Mouse (Mus musculus) liver, embryonic 13.5 days (tissue): ENCODE data around the gene Gal3st4. TPM values are rescaled to one million over a fixed set of nuclear protein-coding genes. Genes with fewer than 3 reads are reported as not detected.

Experiments used
- ATAC-seq: fragments of 200-750 bp; cut with Nextera tagmentation; 2 replicates; pipeline ENCODE4 v1.8.0; 2017; ENCODE audit warnings: low read depth, mild to moderate bottlenecking, moderate number of reproducible peaks, moderate library complexity
- DNase-seq: peaks from one replicate; pipeline ENCODE4 v3.0.0; 2022
- H3K27ac ChIP-seq: fragments of 300-500 bp; sonication (generic); 2 replicates; pipeline ENCODE4 v1.5.1; 2015; ENCODE audit warnings: moderate library complexity, mild to moderate bottlenecking, inconsistent platforms
- H3K27me3 ChIP-seq: fragments of 300-500 bp; sonication (generic); 2 replicates; pipeline ENCODE4 v1.6.1; 2015; ENCODE audit warnings: mild to moderate bottlenecking, inconsistent platforms
- H3K36me3 ChIP-seq: fragments of 300-500 bp; sonication (generic); 2 replicates; pipeline ENCODE4 v1.6.1; 2015; ENCODE audit warnings: mild to moderate bottlenecking, inconsistent platforms
- H3K4me1 ChIP-seq: fragments of 300-500 bp; sonication (generic); replicated peaks from 2 replicates; pipeline ENCODE4 v1.6.1; 2015; ENCODE audit warnings: inconsistent platforms
- H3K4me2 ChIP-seq: fragments of 300-500 bp; sonication (generic); 2 replicates; pipeline ENCODE4 v1.6.1; 2015; ENCODE audit warnings: inconsistent platforms, mild to moderate bottlenecking, moderate library complexity
- H3K4me3 ChIP-seq: fragments of 300-500 bp; sonication (generic); replicated peaks from 2 replicates; pipeline ENCODE4 v1.5.1; 2015; ENCODE audit warnings: mild to moderate bottlenecking, inconsistent platforms
- H3K9ac ChIP-seq: fragments of 300-500 bp; sonication (generic); 2 replicates; pipeline ENCODE4 v1.6.1; 2015; ENCODE audit warnings: mild to moderate bottlenecking, inconsistent platforms
- H3K9me3 ChIP-seq: fragments of 300-500 bp; sonication (generic); replicated peaks from 2 replicates; pipeline ENCODE4 v1.6.1; 2016; ENCODE audit warnings: inconsistent platforms
- WGBS: fragments of 180-500 bp; shearing (Covaris S2); methylation state at CpG from one replicate; pipeline ENCODE4 v1.1.7; 2015; ENCODE audit not compliant: insufficient replicate concordance; 5-methylcytosine and 5-hydroxymethylcytosine counted together
- polyA plus RNA-seq: library from polyadenylated mRNA; unstranded; fragments of >200 nt; fragmentation: Nextera tagmentation; extraction: Ambion mirVana; gene quantifications from 2 replicates; pipeline ENCODE4 v1.2.1, GENCODE M21; 2015

Gene Gal3st4
- 0.14 and 0.23 TPM in 2 replicates for polyA plus RNA-seq

DNA sequence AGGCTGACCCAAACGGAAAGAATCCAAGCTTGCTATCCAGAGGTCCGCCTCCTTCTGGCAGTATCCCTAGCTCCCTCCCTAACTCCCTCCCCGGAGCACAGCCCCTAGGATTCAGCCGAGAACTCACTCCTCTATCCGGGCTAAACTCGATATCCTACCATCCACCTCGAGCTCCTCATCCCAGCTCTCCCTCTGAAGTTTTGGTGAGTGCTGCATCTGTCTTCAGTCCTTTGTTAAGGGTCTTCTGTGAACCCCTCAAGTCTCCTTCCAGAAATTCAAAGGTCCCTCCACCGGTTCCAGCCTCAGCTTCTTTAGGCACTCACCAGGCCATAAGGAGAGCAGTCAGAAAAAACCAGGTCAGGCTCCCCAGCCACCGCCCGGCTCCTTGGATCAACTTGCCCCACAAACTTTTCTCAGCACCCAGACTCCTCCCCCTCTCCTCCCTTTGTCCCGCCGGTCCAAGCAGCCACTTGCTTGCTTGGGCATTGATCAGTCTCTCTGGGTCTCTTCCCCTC lies at the start of gene Gal3st4:
Gene Gal3st4, minus strand, starts transcription at position 432 of the 515 bp plus-strand sequence.
- H3K4me3 ChIP-seq = no peak within 1 kb of the TSS
- 14% methylated on average over 12 of the region's 12 CpGs for WGBS
- no peak within 1 kb of the TSS for H3K9ac ChIP-seq
- H3K27ac ChIP-seq = no peak within 1 kb of the TSS
- no peak for DNase-seq
- no peaks in the 10 kb centered on the region for H3K9me3 ChIP-seq
- 0 out of 2 replicates have a peak, but pooled peaks cover 9% of the 10 kb centered on the region for H3K4me1 ChIP-seq
- H3K36me3 ChIP-seq = no peaks in the 10 kb centered on the region
- no peak within 1 kb of the TSS for H3K4me2 ChIP-seq
- peaks cover 49% of the 10 kb centered on the region for H3K27me3 ChIP-seq
- ATAC-seq = no peak

DNA sequence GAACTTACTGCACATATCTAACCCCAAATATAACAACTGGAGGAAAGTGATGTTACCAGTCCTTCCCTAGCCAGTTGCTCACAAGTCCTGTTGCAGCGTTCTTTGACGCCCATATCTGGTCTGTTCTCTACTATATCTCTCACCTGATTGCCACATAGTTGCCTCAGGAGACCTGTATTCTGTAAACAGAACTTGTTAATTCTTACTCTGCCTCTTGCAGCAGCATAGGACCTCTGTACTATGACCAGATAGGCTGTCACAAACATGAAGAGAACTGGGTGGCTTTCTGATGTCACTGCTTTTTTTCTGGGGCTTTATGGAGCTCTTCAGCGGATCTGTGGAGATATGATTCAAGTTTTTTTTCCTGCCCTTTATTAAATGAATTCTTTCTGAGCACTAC lies 40.2 kb upstream of the Gal3st4 start:
- DNase-seq = no peak
- no peaks in the 10 kb centered on the region for H3K36me3 ChIP-seq
- no peak overlapping the region for H3K9ac ChIP-seq
- no peak for ATAC-seq
- H3K4me3 ChIP-seq = no peak overlapping the region
- 66% methylated on average over 3 of the region's 3 CpGs for whole genome bisulfite sequencing
- no peaks in the 10 kb centered on the region for H3K9me3 ChIP-seq
- H3K27me3 ChIP-seq = no peaks in the 10 kb centered on the region
- H3K4me1 ChIP-seq = no peaks in the 10 kb centered on the region
- no peak overlapping the region for H3K4me2 ChIP-seq
- no peak overlapping the region for H3K27ac ChIP-seq

GRCm38 (mm10) chr5:138299613-138300012 lies 27.0 kb upstream of the Gal3st4 start:
- Histone ChIP-seq H3K4me2 (no peak overlapping the region), H3K4me1 (no peaks in the 10 kb centered on the region), H3K9ac (no peak overlapping the region), H3K9me3 (no peaks in the 10 kb centered on the region), H3K36me3 (no peaks in the 10 kb centered on the region), H3K27me3 (no peaks in the 10 kb centered on the region), H3K27ac (no peak overlapping the region), H3K4me3 (no peak overlapping the region)
- DNase-seq (no peak), ATAC-seq (no peak)
- 48% methylated on average over 2 of the region's 2 CpGs for WGBS

DNA sequence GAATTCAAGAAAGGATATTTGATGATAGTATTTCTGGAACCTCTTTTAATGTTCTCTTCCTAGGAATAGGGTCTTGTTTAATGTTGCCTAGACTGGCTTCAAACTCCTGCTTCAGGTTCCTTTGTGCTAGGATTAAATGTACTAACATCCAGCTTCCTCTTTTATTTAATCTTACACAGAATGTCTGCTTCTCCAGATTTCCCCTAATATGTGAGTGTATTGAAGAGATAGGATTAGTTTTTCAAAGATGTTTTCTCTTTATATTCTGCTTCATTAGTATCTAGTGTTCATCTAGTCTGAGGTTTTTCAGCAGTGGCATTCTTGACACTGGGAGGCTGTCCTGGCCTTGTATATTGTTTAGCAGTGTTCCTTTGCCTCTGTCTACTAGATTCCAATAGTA lies 21.5 kb upstream of the Gal3st4 start:
- no peaks in the 10 kb centered on the region for H3K27me3 ChIP-seq
- H3K36me3 ChIP-seq = no peaks in the 10 kb centered on the region
- no peak overlapping the region for H3K4me2 ChIP-seq
- no peak for DNase-seq
- H3K9me3 ChIP-seq = no peaks in the 10 kb centered on the region
- H3K4me3 ChIP-seq = no peak overlapping the region
- H3K9ac ChIP-seq = no peak overlapping the region
- no peak for ATAC-seq
- no peaks in the 10 kb centered on the region for H3K4me1 ChIP-seq
- no peak overlapping the region for H3K27ac ChIP-seq

DNA sequence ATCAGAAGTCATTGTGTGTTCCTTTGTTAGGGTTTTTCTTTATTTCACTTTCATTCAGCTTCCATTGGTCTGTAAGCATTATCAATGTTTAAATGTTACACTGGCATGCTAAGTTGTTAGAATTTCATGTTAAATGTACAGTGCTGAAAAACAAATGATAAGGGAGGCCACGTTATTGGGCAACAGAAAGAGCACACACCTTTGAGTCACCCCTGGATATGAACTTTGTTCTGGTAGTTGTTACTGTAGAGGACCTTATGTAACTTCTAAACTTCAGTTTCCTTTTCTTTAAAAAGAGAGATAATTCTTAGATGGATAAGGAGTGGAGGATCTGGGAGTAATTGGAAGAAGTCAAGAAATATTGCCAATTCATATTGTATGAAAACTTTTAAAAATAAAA lies 19.0 kb upstream of the Gal3st4 start:
- ATAC-seq (no peak), DNase-seq (no peak)
- Histone ChIP-seq H3K4me1 (no peaks in the 10 kb centered on the region), H3K4me2 (no peak overlapping the region), H3K9me3 (no peaks in the 10 kb centered on the region), H3K27me3 (no peaks in the 10 kb centered on the region), H3K4me3 (no peak overlapping the region), H3K27ac (no peak overlapping the region), H3K36me3 (no peaks in the 10 kb centered on the region), H3K9ac (no peak overlapping the region)
- 42% methylated on average over 1 of the region's 1 CpGs for WGBS

DNA sequence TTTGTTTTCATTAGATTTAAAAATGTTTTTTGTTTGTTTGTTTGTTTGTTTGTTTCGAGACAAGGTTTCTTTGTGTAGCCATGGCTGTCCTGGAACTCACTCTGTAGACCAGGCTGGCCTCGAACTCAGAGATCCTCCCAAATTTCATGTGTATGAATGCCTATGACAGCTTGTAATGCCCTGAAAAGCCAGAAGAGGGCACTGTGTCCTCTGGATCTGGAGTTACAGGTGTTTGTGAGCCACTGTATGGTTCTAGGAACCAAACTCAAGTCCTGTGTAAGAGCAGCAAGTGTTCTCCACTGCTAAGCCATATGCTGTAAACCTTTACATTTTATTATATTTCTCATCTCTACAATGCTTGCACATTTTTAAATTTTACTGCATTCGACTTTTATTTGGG lies 15.2 kb upstream of the Gal3st4 start:
- H3K27me3 ChIP-seq = no peaks in the 10 kb centered on the region
- no peak for ATAC-seq
- no peak overlapping the region for H3K9ac ChIP-seq
- no peaks in the 10 kb centered on the region for H3K4me1 ChIP-seq
- no peaks in the 10 kb centered on the region for H3K9me3 ChIP-seq
- H3K4me3 ChIP-seq = no peak overlapping the region
- no peak overlapping the region for H3K27ac ChIP-seq
- no peak overlapping the region for H3K4me2 ChIP-seq
- DNase-seq = no peak
- WGBS = 56% methylated on average over 3 of the region's 3 CpGs
- H3K36me3 ChIP-seq = no peaks in the 10 kb centered on the region

GRCm38 (mm10) chr5:138283540-138283939 lies 10.9 kb upstream of the Gal3st4 start:
- no peak for DNase-seq
- WGBS = 43% methylated on average over 1 of the region's 1 CpGs

DNA sequence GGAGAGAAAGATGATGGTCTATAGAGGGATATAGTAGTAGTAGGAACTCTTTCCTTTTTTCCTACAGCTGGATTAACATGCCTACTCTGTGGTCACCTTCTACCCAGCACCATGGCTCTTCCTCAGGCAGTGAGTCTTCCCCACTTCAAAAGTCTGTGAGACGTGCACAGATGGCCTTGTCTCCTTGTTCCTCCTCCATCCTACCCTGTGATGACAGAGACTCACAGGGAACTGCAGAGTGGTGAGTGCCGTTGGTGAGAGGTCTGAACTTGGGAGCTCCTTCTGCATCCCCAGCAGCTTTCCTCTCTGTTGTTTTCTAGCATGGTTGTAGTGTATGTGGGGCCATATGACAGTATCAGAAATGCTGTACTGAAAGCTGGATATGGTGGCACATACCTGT lies 9.2 kb upstream of the Gal3st4 start:
- H3K4me3 ChIP-seq = no peak overlapping the region
- DNase-seq (no peak), ATAC-seq (no peak)
- peaks cover 16% of the 10 kb centered on the region for H3K27me3 ChIP-seq
- no peaks in the 10 kb centered on the region for H3K36me3 ChIP-seq
- 0 out of 2 replicates have a peak, but pooled peaks cover 4% of the 10 kb centered on the region for H3K9me3 ChIP-seq
- H3K9ac ChIP-seq = no peak overlapping the region
- peaks cover 19% of the 10 kb centered on the region for H3K4me1 ChIP-seq
- WGBS = 47% methylated on average over 2 of the region's 2 CpGs
- H3K4me2 ChIP-seq = no peak overlapping the region
- no peak overlapping the region for H3K27ac ChIP-seq

More at GRCm38 (mm10) chr5:138283540-138283939, 10.9 kb upstream of the Gal3st4 start:
- Histone ChIP-seq H3K27ac (no peak overlapping the region), H3K36me3 (no peaks in the 10 kb centered on the region), H3K9ac (no peak overlapping the region), H3K27me3 (peaks cover 12% of the 10 kb centered on the region), H3K9me3 (0 out of 2 replicates have a peak, but pooled peaks cover 4% of the 10 kb centered on the region), H3K4me2 (no peak overlapping the region), H3K4me1 (peaks cover 19% of the 10 kb centered on the region), H3K4me3 (no peak overlapping the region)
- no peak for ATAC-seq

GRCm38 (mm10) chr5:138280829-138281228 lies 8.2 kb upstream of the Gal3st4 start:
- no peaks in the 10 kb centered on the region for H3K36me3 ChIP-seq
- no peak overlapping the region for H3K27ac ChIP-seq
- peak overlapping the region; percentile 82; the same call in 1 of the 2 replicates for H3K4me2 ChIP-seq
- WGBS = 64% methylated on average over 15 of the region's 15 CpGs
- 0 out of 2 replicates have a peak, but pooled peaks cover 4% of the 10 kb centered on the region for H3K9me3 ChIP-seq
- DNase-seq (no peak), ATAC-seq (no peak)
- H3K9ac ChIP-seq = no peak overlapping the region
- H3K4me3 ChIP-seq = no peak overlapping the region
- H3K27me3 ChIP-seq = peaks cover 16% of the 10 kb centered on the region
- H3K4me1 ChIP-seq = peaks cover 20% of the 10 kb centered on the region

- WGBS = 21% methylated on average over 26 of the region's 26 CpGs
- Histone ChIP-seq H3K27me3 (peaks cover 20% of the 10 kb centered on the region), H3K4me1 (peaks cover 25% of the 10 kb centered on the region), H3K27ac (no peak overlapping the region), H3K4me3 (peak overlapping the region; percentile 57), H3K4me2 (peak overlapping the region; percentile 82), H3K36me3 (no peaks in the 10 kb centered on the region), H3K9me3 (0 out of 2 replicates have a peak, but pooled peaks cover 4% of the 10 kb centered on the region), H3K9ac (no peak overlapping the region)
- ATAC-seq = no peak
- DNase-seq = no peak
Measured at GRCm38 (mm10) chr5:138280425-138280768, 7.8 kb upstream of the Gal3st4 start.

DNA sequence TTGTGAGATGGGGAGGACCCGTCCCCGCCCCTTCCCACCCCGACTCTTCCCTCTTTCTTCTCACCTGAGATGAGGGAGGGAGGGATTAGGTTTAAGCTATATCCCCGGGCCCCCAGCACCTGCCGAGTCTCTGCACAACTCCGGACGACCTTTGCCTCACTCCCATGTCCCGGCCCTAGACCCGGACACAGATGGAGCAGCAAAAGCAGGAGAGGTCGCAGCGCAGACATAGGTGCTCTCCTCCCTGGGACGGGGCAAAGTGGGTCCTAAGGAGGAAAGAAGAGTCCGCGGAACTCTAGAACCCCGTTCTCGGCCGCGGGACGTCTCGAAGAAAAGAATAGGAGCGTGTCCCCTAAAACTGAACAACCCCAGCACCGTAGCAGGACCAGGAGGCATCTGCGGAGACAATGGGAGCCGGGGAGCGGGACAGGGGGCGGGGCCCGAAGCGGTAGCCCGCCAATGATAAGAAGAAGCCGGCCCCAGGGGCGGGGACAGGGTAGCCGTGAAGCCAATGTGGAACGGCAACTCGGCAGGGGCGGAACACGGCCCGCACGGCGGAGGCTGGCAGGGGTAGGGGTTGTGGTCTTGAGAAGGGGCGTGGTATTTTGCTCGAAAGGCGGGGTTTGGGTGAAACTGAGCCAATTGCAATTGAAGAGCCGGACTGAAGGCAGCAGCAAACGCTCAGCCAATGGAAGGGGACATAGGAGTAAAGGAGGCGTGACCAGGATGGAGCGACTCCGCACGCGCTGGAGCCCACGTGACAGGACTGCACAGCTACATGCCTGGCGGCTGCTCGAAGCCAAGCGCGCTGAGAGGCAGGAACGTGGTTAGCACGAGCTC lies 7.2 kb upstream of the Gal3st4 start, which contains the start of the genes Gm43720, Gpc2 and Stag3:
Gene Gm43720, minus strand, starts transcription at position 374 of the 840 bp plus-strand sequence.
Gene Gpc2, minus strand, starts transcription at position 421 of the 840 bp plus-strand sequence.
Gene Stag3, plus strand, starts transcription at position 656 of the 840 bp plus-strand sequence.
- Histone ChIP-seq H3K27ac (no peak within 1 kb of the TSS), H3K36me3 (no peaks in the 10 kb centered on the region), H3K9me3 (0 out of 2 replicates have a peak, but pooled peaks cover 4% of the 10 kb centered on the region), H3K4me2 (peak within 1 kb of the TSS; percentile 82), H3K9ac (peak within 1 kb of the TSS; percentile 61), H3K27me3 (peaks cover 24% of the 10 kb centered on the region), H3K4me3 (peak within 1 kb of the TSS; percentile 57), H3K4me1 (peaks cover 28% of the 10 kb centered on the region)
- ATAC-seq = peak; percentile 98
- peak; percentile 96 for DNase-seq
- under 1% methylated on average over 56 of the region's 56 CpGs for WGBS
